Comparison of ENCODE assay signal across 9 mouse cellular contexts in the genomic region with DNA sequence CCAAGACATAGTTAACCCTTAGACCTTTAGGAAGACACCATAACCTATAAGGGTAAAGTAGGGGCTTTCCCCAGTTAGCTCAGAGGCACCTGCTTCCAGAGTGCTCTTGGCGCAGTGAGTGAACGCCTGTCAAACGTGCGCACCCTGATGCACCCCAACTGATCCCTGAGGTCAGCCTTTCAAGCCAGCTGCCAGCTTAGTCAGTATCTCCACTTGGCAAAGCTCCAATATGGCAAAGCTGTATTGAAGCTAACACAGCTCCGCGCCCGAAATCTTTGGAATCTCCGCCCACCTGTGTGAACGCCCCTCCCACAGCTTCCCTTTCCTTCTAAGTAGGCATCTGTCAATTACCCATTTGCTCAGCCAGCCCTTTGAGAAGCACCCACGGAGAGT. TPM values are rescaled to one million over a fixed set of nuclear protein-coding genes. Genes with fewer than 3 reads are reported as not detected.
DNase-seq lines count a peak whose midpoint lies in the region; ATAC-seq and TF ChIP-seq lines count a peak whose summit lies in the region.
"Had no signal": no experiment of that assay in that cellular context is flagged by ENCODE, and none has a peak within 500 bp of the region (broad histone marks: within the 10 kb centered on the region; RNA-seq: fewer than 3 reads in every experiment).

No protein-coding gene starts in this region.

- no peak for ATAC-seq in kidney, embryonic 16.5 days (ENCODE audit: low FRiP score, low TSS enrichment)

- no peaks in the 10 kb centered on the region for H3K4me1 ChIP-seq in kidney, embryonic 16.5 days (ENCODE audit: insufficient read depth, low read length)
- H3K4me1 ChIP-seq: midbrain, embryonic 12.5 days had no signal

- DNase-seq in gastrocnemius, adult 2 months: peak; percentile 44
- DNase-seq in gastrocnemius, postnatal 14 days: no peak
- peak; percentile 38 to 40 for DNase-seq in right cerebral cortex, postnatal 10 days (ENCODE audit: low spot score in 2 of 2)
- no peak for DNase-seq in right cerebral cortex, postnatal 14 days
- DNase-seq in thymus, postnatal 25 days: peak; percentile 59
- no peak for DNase-seq in frontal cortex, postnatal 25 days (ENCODE audit: low spot score in 2 of 2)
- DNase-seq in cerebellum, postnatal 4 days (ENCODE audit: low spot score in 2 of 2): no peak

- no peaks in the 10 kb centered on the region for H3K27me3 ChIP-seq in kidney, embryonic 16.5 days (ENCODE audit: insufficient read depth, low read length)
- H3K27me3 ChIP-seq: midbrain, embryonic 12.5 days had no signal

- no peak for TF ChIP-seq CTCF in gastrocnemius, adult 2 months (IDR thresholded peaks at IDR 0.05)

- H3K27ac ChIP-seq in gastrocnemius, adult 2 months: peak overlapping the region; percentile 90
- no peak overlapping the region for H3K27ac ChIP-seq in kidney, embryonic 16.5 days (ENCODE audit: low read length)
- H3K27ac ChIP-seq: midbrain, embryonic 12.5 days had no signal

- H3K9ac ChIP-seq in kidney, embryonic 16.5 days (replicated peaks; ENCODE audit: low read length): no peak overlapping the region
- H3K9ac ChIP-seq: midbrain, embryonic 12.5 days had no signal

- peak overlapping the region; percentile 57 for H3K4me3 ChIP-seq in gastrocnemius, adult 2 months
- no peak overlapping the region for H3K4me3 ChIP-seq in kidney, embryonic 16.5 days (ENCODE audit: low read length)
- H3K4me3 ChIP-seq: midbrain, embryonic 12.5 days had no signal

- 36% methylated on average over 10 of the region's 10 CpGs for WGBS in kidney, embryonic 16.5 days

- 0 out of 2 replicates have a peak overlapping the region, but pooled peaks have one; percentile 25 for H3K4me2 ChIP-seq in kidney, embryonic 16.5 days (replicated peaks; ENCODE audit: low read depth, low read length)
- H3K4me2 ChIP-seq: midbrain, embryonic 12.5 days had no signal

- H3K36me3 ChIP-seq in kidney, embryonic 16.5 days (ENCODE audit: insufficient read depth, low read length): no peaks in the 10 kb centered on the region
- H3K36me3 ChIP-seq: midbrain, embryonic 12.5 days had no signal

- intact Hi-C loops in gastrocnemius, adult 2 months (cut with DNase I): no loop called here
- intact Hi-C loops in gastrocnemius, postnatal 14 days (cut with DNase I; ENCODE audit: low total_unique reads): no loop called here

- H3K9me3 ChIP-seq in kidney, embryonic 16.5 days (ENCODE audit: low read length): no peaks in the 10 kb centered on the region
- H3K9me3 ChIP-seq: midbrain, embryonic 12.5 days had no signal

RNA-seq across cellular contexts. Expression of a gene that starts 36.2 kb away (rescaled TPM):
- total RNA-seq in gastrocnemius, adult 2 months (2021): 100 to 1,000 TPM in 1 of 2 experiments, 10 to 100 TPM in 1; 94.2 to 115 TPM
- total RNA-seq in gastrocnemius, postnatal 14 days (2021): 10 to 100 TPM; 69.5 to 75.2 TPM
- polyA plus RNA-seq in kidney, embryonic 16.5 days (2015; fragmentation: Nextera tagmentation; extraction: Ambion mirVana): 18.3 and 22.4 TPM in 2 replicates

Comparison
In these comparisons a context has a peak if more than half of its experiments do, and no peak if none do; other contexts are left out.
1. DNase-seq: peak in gastrocnemius, adult 2 months (single experiment), right cerebral cortex, postnatal 10 days (2 of 2) and thymus, postnatal 25 days (single experiment); none in gastrocnemius, postnatal 14 days (single experiment), right cerebral cortex, postnatal 14 days (single experiment), frontal cortex, postnatal 25 days (0 of 2) and cerebellum, postnatal 4 days (0 of 2).